Mouse (Mus musculus) stomach, postnatal 0 days (tissue): Measurements from ENCODE around the gene Gzmg. TPM values are rescaled to one million over a fixed set of nuclear protein-coding genes. Genes with fewer than 3 reads are reported as not detected.

Experiments
- polyA plus RNA-seq: library from polyadenylated mRNA; unstranded; fragments of >200 nt; fragmentation: Nextera tagmentation; extraction: Ambion mirVana; gene quantifications from 2 replicates; pipeline ENCODE4 v1.2.1, GENCODE M21; 2015

Gene Gzmg
- polyA plus RNA-seq, 1 experiment from 2014 or later: not detected

Other genes with a start within 250 kb of the Gzmg start
- gene Cma1, start 214.9 kb downstream of the Gzmg start, polyA plus RNA-seq: 15.4 and 17.5 TPM in 2 replicates
- gene Cma2, start 208.6 kb downstream of the Gzmg start, polyA plus RNA-seq: 0.23 TPM in 1 of 2 replicates, not detected in the other
- gene Mcpt1, start 141.6 kb downstream of the Gzmg start, polyA plus RNA-seq: 0.13 TPM in 1 of 2 replicates, not detected in the other
- not detected in 2 replicates for gene Mcpt9, start 129.1 kb downstream of the Gzmg start, polyA plus RNA-seq
- 1.7 and 1.8 TPM in 2 replicates for gene Mcpt2, start 117.5 kb downstream of the Gzmg start, polyA plus RNA-seq
- gene Mcpt4, start 97.3 kb downstream of the Gzmg start, polyA plus RNA-seq: 3.7 TPM in 2 replicates
- 0.16 and 0.30 TPM in 2 replicates for gene Mcpt8, start 74.3 kb downstream of the Gzmg start, polyA plus RNA-seq
- gene Ctsg, start 57.0 kb downstream of the Gzmg start, polyA plus RNA-seq: 0.13 and 0.18 TPM in 2 replicates
- gene Gzme, start 39.0 kb downstream of the Gzmg start, polyA plus RNA-seq: not detected in 2 replicates
- gene Gzmd, start 27.0 kb downstream of the Gzmg start, polyA plus RNA-seq: not detected in 2 replicates
- not detected in 2 replicates for gene Gzmn, start 15.0 kb upstream of the Gzmg start, polyA plus RNA-seq
- not detected in 2 replicates for gene Gzmf, start 51.8 kb upstream of the Gzmg start, polyA plus RNA-seq
- gene Gzmc, start 75.1 kb upstream of the Gzmg start, polyA plus RNA-seq: 0.11 TPM in 1 of 2 replicates, not detected in the other
- 0.11 and 0.15 TPM in 2 replicates for gene Gzmb, start 102.7 kb upstream of the Gzmg start, polyA plus RNA-seq
- gene Atp12a, start 205.5 kb upstream of the Gzmg start, polyA plus RNA-seq: 0.05 and 0.28 TPM in 2 replicates
- 0.40 and 0.67 TPM in 2 replicates for gene Rnf17, start 243.0 kb upstream of the Gzmg start, polyA plus RNA-seq